Mouse (Mus musculus) B cell, adult 62 days (primary cell): ENCODE results near the gene Gm30083. TPM values are rescaled to one million over a fixed set of nuclear protein-coding genes. Genes with fewer than 3 reads are reported as not detected.

Experiments
- total RNA-seq: library from RNA; stranded (reverse); gene quantifications from 4 replicates; pipeline ENCODE4 v1.2.4, GENCODE M21; 2023

Gm30083 gene
- not detected in 4 replicates for total RNA-seq

GRCm38 (mm10) chr14:34015063-34015462, at the start of gene Gm30083:
Gene Gm30083, minus strand, starts transcription at chr14:34015182.

GRCm38 (mm10) chr14:34052516-34052915, 37.5 kb upstream of the Gm30083 start, which contains the start of gene Antxrl:
Gene Antxrl, plus strand, starts transcription at chr14:34052707.

GRCm38 (mm10) chr14:34016381-34016780, 1.4 kb upstream of the Gm30083 start, which contains the start of gene Gm5460:
Gene Gm5460, plus strand, starts transcription at chr14:34016758.

GRCm38 (mm10) chr14:33978604-33979059, 36.4 kb downstream of the Gm30083 start, which contains the start of gene Zfp488:
Gene Zfp488, minus strand, starts transcription at chr14:33978764.

GRCm38 (mm10) chr14:33953761-33954160, 61.2 kb downstream of the Gm30083 start, which contains the start of gene Rbp3:
Gene Rbp3, plus strand, starts transcription at chr14:33954003.

GRCm38 (mm10) chr14:33940739-33941138, 74.2 kb downstream of the Gm30083 start, which contains the start of gene Gdf2:
Gene Gdf2, plus strand, starts transcription at chr14:33941039.

Other genes with a start within 250 kb of the Gm30083 start
- gene Gdf10, start 91.6 kb downstream of the Gm30083 start, total RNA-seq: not detected in 4 replicates
- not detected in 4 replicates for gene Gdf2, start 74.1 kb downstream of the Gm30083 start, total RNA-seq
- not detected in 4 replicates for gene Rbp3, start 61.2 kb downstream of the Gm30083 start, total RNA-seq
- gene Zfp488, start 36.4 kb downstream of the Gm30083 start, total RNA-seq: 0.14 to 0.44 TPM (median 0.41 TPM) in 4 replicates
- gene Gm5460, start 1.6 kb upstream of the Gm30083 start, total RNA-seq: not detected in 4 replicates
- not detected in 4 replicates for gene Antxrl, start 37.5 kb upstream of the Gm30083 start, total RNA-seq
- not detected in 4 replicates for gene Anxa8, start 70.8 kb upstream of the Gm30083 start, total RNA-seq
- gene A630023A22Rik, start 87.6 kb upstream of the Gm30083 start, total RNA-seq: not detected in 4 replicates
- not detected in 4 replicates for gene Npy4r, start 137.3 kb upstream of the Gm30083 start, total RNA-seq
- gene Gprin2, start 186.5 kb upstream of the Gm30083 start, total RNA-seq: 0.06 to 0.12 TPM (median 0.09 TPM) in 3 of 4 replicates, not detected in the other
- gene Syt15, start 204.4 kb upstream of the Gm30083 start, total RNA-seq: not detected in 4 replicates